Mouse (Mus musculus): ENCODE data around the gene Ralgapb. TPM values are rescaled to one million over a fixed set of nuclear protein-coding genes. Genes with fewer than 3 reads are reported as not detected.

The Ralgapb gene
- total RNA-seq, 2 experiments from 2014 or later, result 21.6 to 25.2 TPM

DNA sequence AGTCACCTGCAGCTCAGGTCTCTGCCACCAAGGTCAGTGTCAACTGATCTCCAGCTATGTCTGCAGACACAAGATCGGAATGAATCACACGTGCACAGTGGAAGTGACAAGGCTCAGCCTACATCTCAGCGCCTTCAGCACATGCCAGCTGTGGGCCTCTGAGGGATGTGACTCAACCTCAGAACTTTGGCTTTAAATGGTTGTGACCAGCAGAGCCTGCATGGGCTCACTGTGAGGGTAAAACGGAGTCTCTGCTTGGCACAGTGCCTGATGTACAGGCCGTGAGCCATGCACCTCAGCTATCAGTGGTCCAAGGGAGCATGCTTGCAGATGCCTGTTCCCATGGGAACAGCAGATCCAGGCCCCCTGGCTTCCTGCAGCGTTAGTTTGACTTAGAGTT, 108.9 kb downstream of the Ralgapb start:
- no peak for DNase-seq

DNA sequence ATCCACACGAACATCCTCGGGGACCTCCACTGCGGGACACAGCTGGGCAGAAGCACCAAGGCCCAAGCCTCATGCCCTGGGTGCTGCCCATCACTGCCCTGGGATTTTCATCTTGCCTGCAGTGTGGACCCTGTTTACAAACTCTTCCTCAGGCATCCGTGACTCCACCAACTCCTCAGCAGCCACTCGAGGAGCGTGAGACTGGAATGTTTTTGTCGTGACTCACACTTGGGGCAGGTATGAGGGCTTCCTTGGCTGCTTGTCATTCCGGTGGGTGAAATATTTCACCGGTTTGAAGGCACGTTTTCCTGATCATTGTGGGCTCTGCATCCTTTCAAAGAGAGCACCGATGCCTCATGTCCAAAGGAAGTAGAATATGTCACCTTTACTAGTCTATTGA, 109.4 kb downstream of the Ralgapb start:
- no peak for DNase-seq

DNA sequence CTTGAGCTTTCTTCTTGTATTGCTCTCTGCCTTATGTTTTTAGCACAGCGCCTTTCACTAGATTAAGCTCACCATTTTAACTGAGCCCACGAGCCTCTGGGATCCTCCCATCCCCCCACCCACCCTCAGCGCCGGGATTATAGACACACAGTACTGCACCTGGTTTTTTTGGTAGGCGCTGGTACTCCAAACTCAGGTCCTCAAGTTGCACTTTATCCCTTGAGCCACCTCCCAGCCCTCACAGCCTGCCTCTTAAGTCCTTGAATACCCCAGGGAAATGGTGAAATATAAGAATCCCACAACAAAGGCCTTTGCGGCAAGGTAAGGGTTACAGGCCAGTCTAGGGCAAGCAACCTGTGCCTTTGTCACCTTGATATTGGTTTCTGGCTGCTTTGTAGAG, 110.2 kb downstream of the Ralgapb start:
- DNase-seq, result no peak

DNA sequence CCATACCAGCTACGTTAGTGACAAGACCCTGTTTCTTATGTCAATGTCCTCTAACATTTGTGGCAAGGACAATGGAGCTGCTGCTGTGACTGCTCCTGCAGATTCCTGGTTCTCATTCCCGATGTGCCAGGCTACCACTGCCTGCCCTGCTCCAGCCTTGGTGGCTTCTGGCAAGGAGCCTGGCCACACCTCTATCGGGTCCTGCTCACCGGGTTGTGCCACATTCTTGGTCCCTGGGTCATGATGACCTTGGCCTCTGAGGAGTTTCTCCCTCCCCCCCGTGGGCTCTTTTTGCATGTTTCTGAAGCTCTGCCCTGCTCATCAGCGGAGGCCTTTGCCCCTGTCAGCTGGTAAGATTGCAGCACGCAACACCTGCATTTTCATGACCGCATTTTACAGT, 113.4 kb downstream of the Ralgapb start:
- DNase-seq, result no peak

DNA sequence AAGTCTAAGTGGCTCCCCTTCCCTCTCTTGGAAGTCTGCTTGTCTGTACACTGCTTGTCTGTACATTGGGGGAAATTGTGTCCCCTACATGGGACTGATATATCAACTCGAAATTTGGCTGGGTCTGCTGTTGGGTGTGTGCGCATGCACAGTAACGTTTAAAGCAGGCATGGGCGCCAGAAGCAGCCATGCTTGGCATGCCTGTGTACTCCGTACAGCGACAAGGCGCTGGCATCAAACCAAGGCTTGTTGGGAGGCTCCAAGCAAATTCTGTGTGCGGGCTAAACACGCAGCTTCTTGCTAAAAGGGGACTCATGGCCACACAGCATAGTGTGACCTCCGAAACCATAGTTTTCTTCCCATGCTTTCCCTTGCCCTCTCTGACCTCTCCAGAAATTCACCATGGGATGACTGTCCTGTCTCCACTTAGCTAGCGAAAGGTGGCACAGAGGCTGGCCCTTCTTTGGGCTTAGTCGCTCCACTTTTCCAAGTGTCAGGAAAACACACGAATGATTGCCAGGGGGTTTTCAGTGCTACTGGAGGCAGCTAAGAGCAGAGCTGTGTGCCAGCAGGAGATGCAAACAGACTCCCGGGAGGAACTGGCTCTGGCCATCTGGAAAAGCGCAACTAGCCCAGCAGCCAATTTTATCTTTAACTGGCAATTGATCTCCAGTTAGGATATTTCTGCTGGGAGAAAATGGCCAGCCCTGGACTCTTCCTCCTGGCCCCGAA, 114.6 kb downstream of the Ralgapb start:
- no peak for DNase-seq

DNA sequence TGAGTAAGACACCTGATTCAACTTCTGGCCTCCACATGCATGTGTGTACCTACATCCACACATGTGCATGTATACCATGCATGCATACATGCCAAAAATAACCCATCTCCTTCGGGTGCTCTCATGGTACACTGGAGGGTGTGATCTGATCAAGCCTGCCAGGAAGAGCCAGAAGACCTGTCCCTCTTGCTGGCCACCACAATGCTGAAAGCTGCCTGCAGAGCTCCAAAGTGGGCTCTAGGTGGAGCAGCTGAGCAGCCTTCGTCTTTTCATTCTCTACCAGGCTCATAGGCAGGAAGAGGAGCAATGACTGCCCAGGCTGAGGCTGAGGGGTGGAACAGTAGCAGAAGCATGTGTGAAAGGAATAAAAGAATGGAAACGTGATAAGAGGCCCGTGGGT, 124.4 kb downstream of the Ralgapb start:
- DNase-seq, result no peak

DNA sequence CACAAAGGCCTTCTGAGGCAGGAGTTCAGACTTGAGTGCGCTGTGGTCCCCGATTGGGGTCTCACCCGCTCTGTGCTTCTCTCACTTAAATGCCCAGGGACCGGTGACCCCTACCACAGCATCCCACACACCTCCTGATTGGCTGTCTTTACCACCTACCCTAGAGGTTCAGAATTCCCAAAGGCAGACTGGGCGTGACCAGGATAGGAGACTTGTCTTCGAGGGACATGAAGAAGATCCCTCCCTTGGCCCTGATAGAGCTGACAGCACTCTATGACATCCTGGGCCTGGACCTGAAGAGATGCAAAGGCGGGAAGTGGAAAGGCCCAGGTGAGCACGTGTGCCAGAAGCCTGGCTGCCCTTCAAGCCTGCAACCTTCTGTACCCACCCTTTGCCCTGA, 124.9 kb downstream of the Ralgapb start:
- DNase-seq, result no peak

DNA sequence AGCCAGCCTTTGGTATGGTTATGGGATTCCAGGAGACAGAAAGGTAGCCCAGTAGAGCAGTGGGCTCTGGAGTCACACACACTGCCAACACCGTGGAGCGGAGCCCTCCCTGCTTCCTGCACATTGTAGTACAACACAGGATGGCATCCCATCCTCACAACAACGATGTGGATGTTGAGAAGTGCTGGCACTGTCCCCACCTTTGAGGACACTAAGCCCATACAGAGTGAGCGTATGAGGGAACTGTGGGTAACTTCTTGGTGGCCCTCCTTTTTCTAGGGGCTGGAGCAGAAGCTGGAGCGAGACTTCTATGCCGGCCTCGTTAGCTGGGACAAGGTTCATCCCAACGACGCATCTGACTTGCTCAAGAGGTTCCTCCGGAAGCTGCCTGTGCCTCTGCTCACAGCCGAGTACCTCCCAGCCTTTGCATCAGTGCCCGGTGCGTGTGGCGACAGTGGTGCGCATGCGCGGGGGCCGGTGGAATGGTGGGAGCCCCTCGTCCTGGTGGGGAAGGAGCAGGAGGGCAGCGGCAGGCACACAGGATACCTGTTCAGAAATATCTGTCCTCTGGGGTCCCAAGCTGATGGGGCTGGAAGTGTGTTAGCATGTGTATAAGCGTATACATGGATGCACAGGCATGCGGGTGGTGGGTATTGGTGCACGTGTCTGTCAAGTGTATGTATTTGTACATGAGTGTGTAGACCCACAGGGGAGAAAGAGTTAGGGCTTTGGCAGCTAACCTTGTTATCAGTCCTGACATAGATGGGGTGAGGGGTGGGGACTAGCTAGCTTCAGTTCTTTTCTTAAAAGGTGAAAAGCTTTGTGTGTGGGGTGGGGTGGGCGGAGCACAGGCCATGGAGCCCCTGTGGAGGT, 130.0 kb downstream of the Ralgapb start:
- DNase-seq, result no peak

DNA sequence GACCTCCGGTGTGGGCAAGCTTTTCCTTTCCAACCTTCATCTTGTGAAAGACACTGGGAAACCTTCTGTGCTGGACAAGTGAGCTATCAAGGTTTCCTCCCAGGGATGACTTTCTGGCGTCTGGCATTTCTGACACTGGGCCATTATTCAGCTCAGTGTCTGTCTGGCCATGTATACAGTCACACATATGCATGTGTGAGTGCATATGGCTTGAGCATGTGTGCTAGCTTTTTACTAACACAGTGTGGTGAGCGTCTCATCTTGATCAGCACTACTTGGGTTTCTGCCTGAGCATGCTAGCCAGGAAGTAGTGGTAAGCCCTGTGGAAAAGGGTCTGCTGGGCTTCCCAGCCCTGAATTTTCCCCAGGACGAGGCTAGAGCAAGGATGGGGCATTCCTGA, 131.6 kb downstream of the Ralgapb start:
- DNase-seq, result no peak

DNA sequence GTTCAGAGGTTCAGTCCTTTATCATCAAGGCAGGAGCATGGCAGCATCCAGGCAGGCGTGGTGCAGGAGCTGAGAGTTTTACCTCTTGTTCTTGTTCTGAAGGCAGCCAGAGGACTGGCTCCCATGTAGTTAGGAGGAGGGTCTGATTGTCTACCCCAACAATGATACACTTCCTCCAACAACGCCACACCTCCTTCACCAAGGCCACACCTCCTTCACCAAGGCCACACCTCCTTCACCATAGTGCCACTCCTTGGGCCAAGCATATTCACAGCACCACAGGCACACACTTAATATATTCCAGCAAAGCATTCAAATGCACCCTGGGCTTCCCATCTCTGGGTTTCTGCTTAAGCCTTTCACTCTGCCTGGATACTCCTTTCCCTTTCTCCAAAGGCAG, 135.6 kb downstream of the Ralgapb start:
- no peak for DNase-seq

DNA sequence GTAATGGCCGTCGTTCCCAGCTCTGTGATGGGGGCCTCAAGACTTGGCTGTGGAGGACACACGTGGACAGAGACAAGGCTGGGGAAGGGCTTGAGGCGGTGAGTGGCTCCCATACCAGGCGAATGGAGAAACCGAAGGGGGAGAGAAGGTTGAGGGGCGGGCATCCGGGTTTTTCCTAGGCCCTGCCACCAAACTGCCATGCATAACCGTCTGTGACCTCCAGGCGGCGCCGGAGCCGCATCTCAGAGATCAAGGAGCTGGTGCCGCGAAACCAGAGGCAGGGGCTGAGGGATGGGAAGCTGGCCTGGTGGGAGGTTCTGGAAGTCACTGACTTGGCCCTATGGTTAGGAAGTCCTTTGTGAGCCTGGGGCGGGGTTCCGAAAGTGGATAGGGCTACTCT, 137.1 kb downstream of the Ralgapb start:
- peak; percentile 19 for DNase-seq

Other genes with a start within 250 kb of the Ralgapb start
- gene D630003M21Rik, start 180.6 kb upstream of the Ralgapb start, total RNA-seq (2021), result 1 to 10 TPM; 1.8 to 2.0 TPM
- gene Bpi, start 151.8 kb upstream of the Ralgapb start, total RNA-seq (2021), result not detected
- gene Lbp, start 103.4 kb upstream of the Ralgapb start, total RNA-seq (2021), result 10 to 100 TPM in 1 of 2 experiments, 1 to 10 TPM in 1; 4.7 to 11.1 TPM
- under 1 TPM in 1 of 2 experiments, not detected in 1; 0.11 TPM for gene Snhg11, start 34.2 kb upstream of the Ralgapb start, total RNA-seq (2021)
- gene Adig, start 92.8 kb downstream of the Ralgapb start, total RNA-seq (2021), result 1 to 10 TPM; 1.6 to 7.0 TPM
- gene Arhgap40, start 102.9 kb downstream of the Ralgapb start, total RNA-seq (2021), result not detected
- gene Slc32a1, start 200.9 kb downstream of the Ralgapb start, total RNA-seq (2021), result not detected
- 1 to 10 TPM; 2.5 to 3.2 TPM for gene Actr5, start 215.0 kb downstream of the Ralgapb start, total RNA-seq (2021)